16 mouse cellular contexts compared by ENCODE assay signal in genomic region chr1:34823353-34823752, GRCm38 (mm10). TPM values are rescaled to one million over a fixed set of nuclear protein-coding genes. Genes with fewer than 3 reads are reported as not detected.
A peak's percentile ranks its signal among the peaks of the same experiment; 100 is the strongest.
DNase-seq lines count a peak whose midpoint lies in the region; ATAC-seq and TF ChIP-seq lines count a peak whose summit lies in the region.
"Had no signal": no experiment of that assay in that cellular context is flagged by ENCODE, and none has a peak within 500 bp of the region (broad histone marks: within the 10 kb centered on the region; RNA-seq: fewer than 3 reads in every experiment).

No protein-coding gene starts in this region.

- H3K9me3 ChIP-seq in heart, embryonic 12.5 days (replicated peaks): no peaks in the 10 kb centered on the region
- H3K9me3 ChIP-seq in heart, embryonic 10.5 days: no peaks in the 10 kb centered on the region
- no peaks in the 10 kb centered on the region for H3K9me3 ChIP-seq in ES-E14 (ENCODE audit: control insufficient read depth, insufficient read depth, low read depth, low read length)
- no peaks in the 10 kb centered on the region for H3K9me3 ChIP-seq in hindbrain, embryonic 11.5 days (ENCODE audit: control insufficient read depth, low read length)
- H3K9me3 ChIP-seq: embryonic facial prominence, embryonic 15.5 days; megakaryocyte, embryonic 14.5 days; neural tube, embryonic 12.5 days had no signal

- no peaks in the 10 kb centered on the region for H3K27me3 ChIP-seq in heart, embryonic 12.5 days (replicated peaks)
- H3K27me3 ChIP-seq in heart, embryonic 10.5 days (ENCODE audit: insufficient read depth, poor library complexity, severe bottlenecking): no peaks in the 10 kb centered on the region
- H3K27me3 ChIP-seq in hindbrain, embryonic 11.5 days (ENCODE audit: control insufficient read depth, insufficient read depth, low read length): no peaks in the 10 kb centered on the region
- H3K27me3 ChIP-seq: embryonic facial prominence, embryonic 15.5 days; megakaryocyte, embryonic 14.5 days; neural tube, embryonic 12.5 days had no signal

- peaks cover 83% of the 10 kb centered on the region for H3K36me3 ChIP-seq in heart, embryonic 12.5 days
- H3K36me3 ChIP-seq in heart, embryonic 10.5 days: peaks cover 87% of the 10 kb centered on the region
- H3K36me3 ChIP-seq in ES-E14 (ENCODE audit: control insufficient read depth, insufficient read depth, low read length, poor library complexity, severe bottlenecking): peaks cover 22% of the 10 kb centered on the region
- peaks cover 2% of the 10 kb centered on the region; the same call in 1 of the 2 replicates for H3K36me3 ChIP-seq in hindbrain, embryonic 11.5 days (ENCODE audit: control insufficient read depth, insufficient read depth, low read length)

- in situ Hi-C loops in ES-E14 (cut with MboI; ENCODE audit: low sequenced_read_pairs in 2 of 2, unreplicated experiment in 2 of 2): no loop called here

- H3K9ac ChIP-seq in heart, embryonic 12.5 days: no peak overlapping the region
- H3K9ac ChIP-seq in ES-E14 (ENCODE audit: insufficient read depth, low read depth, low read length, poor library complexity, severe bottlenecking): no peak overlapping the region
- H3K9ac ChIP-seq in hindbrain, embryonic 11.5 days (ENCODE audit: low read depth, low read length): no peak overlapping the region
- H3K9ac ChIP-seq: embryonic facial prominence, embryonic 15.5 days; neural tube, embryonic 12.5 days had no signal

- no peak for ATAC-seq in heart, embryonic 12.5 days (ENCODE audit: insufficient number of reproducible peaks, low FRiP score)
- ATAC-seq in hindbrain, embryonic 11.5 days (ENCODE audit: low FRiP score): no peak

- DNase-seq in heart, embryonic 10.5 days (ENCODE audit: low spot score): no peak
- DNase-seq in 416B (ENCODE audit: low read depth) (peak; percentile 52), ES-E14 (ENCODE audit: low read depth, low spot score) (no peak)
- peak; percentile 60 for DNase-seq in lung, postnatal 25 days (ENCODE audit: low spot score)
- no peak for DNase-seq in hindbrain, embryonic 11.5 days (ENCODE audit: low spot score)
- no peak for DNase-seq in left cerebral cortex, postnatal 4 days
- DNase-seq: cerebellum, adult 8-10 months; layer of hippocampus, adult 9-11 months; right cerebral cortex, postnatal 25 days; thymus, postnatal 4 days had no signal

- H3K4me3 ChIP-seq in heart, embryonic 12.5 days: no peak overlapping the region
- no peak overlapping the region for H3K4me3 ChIP-seq in heart, embryonic 10.5 days
- H3K4me3 ChIP-seq in ES-E14 (ENCODE audit: insufficient read depth in 1 of 2, low read depth in 1 of 2, low read length in 2 of 2, poor library complexity in 1 of 2, severe bottlenecking in 1 of 2): no peak overlapping the region
- no peak overlapping the region for H3K4me3 ChIP-seq in hindbrain, embryonic 11.5 days (ENCODE audit: low read depth, low read length)
- H3K4me3 ChIP-seq: embryonic facial prominence, embryonic 15.5 days; neural tube, embryonic 12.5 days had no signal

- H3K4me1 ChIP-seq in heart, embryonic 12.5 days (replicated peaks): peaks cover 24% of the 10 kb centered on the region
- H3K4me1 ChIP-seq in heart, embryonic 10.5 days: peaks cover 3% of the 10 kb centered on the region; the same call in 1 of the 2 replicates
- H3K4me1 ChIP-seq in ES-E14 (ENCODE audit: control insufficient read depth in 2 of 2, insufficient read depth in 2 of 2, low read length in 2 of 2, poor library complexity in 1 of 2): peaks cover 0 to 1% of the 10 kb centered on the region in 2 experiments; a peak in 1 of 4 replicates
- H3K4me1 ChIP-seq in hindbrain, embryonic 11.5 days (replicated peaks; ENCODE audit: control insufficient read depth, insufficient read depth, low read length): no peaks in the 10 kb centered on the region
- H3K4me1 ChIP-seq: neural tube, embryonic 12.5 days had no signal

- intact Hi-C loops in left cerebral cortex, postnatal 4 days (cut with DNase I): no loop called here

- 0 out of 2 replicates have a peak overlapping the region, but pooled peaks have one; percentile 15 for H3K27ac ChIP-seq in heart, embryonic 12.5 days (ENCODE audit: poor library complexity, severe bottlenecking)
- no peak overlapping the region for H3K27ac ChIP-seq in heart, embryonic 10.5 days
- H3K27ac ChIP-seq in ES-E14 (ENCODE audit: insufficient read depth, low read depth, low read length, poor library complexity, severe bottlenecking): no peak overlapping the region
- no peak overlapping the region for H3K27ac ChIP-seq in hindbrain, embryonic 11.5 days (ENCODE audit: low read depth, low read length)
- H3K27ac ChIP-seq: embryonic facial prominence, embryonic 15.5 days; kidney, postnatal 0 days; neural tube, embryonic 12.5 days had no signal

- no peak overlapping the region for H3K4me2 ChIP-seq in heart, embryonic 12.5 days
- no peak overlapping the region for H3K4me2 ChIP-seq in hindbrain, embryonic 11.5 days (replicated peaks; ENCODE audit: low read depth, low read length)
- H3K4me2 ChIP-seq: embryonic facial prominence, embryonic 15.5 days; liver, embryonic 11.5 days; neural tube, embryonic 12.5 days had no signal

- WGBS in heart, embryonic 12.5 days: 90% methylated on average over 6 of the region's 6 CpGs
- WGBS in heart, embryonic 10.5 days: 88% methylated on average over 6 of the region's 6 CpGs
- WGBS in hindbrain, embryonic 11.5 days: 95% methylated on average over 6 of the region's 6 CpGs

TF ChIP-seq in ES-E14, 5 proteins besides CTCF, POLR2A, EP300 and RAD21:
- TF ChIP-seq ZNF384 (IDR thresholded peaks at IDR 0.05; ENCODE audit: low read depth, low read length): no peak
- TF ChIP-seq MAFK (IDR thresholded peaks at IDR 0.05; ENCODE audit: insufficient read depth, low read depth, low read length): peak; percentile 32; the same call in 1 of the 2 replicates
- TF ChIP-seq CHD2 (IDR thresholded peaks at IDR 0.05; ENCODE audit: low read depth, low read length): no peak
- TF ChIP-seq HCFC1 (IDR thresholded peaks at IDR 0.05; ENCODE audit: borderline replicate concordance, insufficient read depth, low read length): no peak
- TF ChIP-seq ZC3H11A (IDR thresholded peaks at IDR 0.05; ENCODE audit: borderline replicate concordance, low read depth, low read length): no peak

RNA-seq across cellular contexts. Expression of gene Fam168b, which starts 19.5 kb away (rescaled TPM):
- 65.7 and 69.2 TPM in 2 replicates for polyA plus RNA-seq in heart, embryonic 12.5 days (2016; fragmentation: Nextera tagmentation; extraction: Ambion mirVana)
- 66.7 and 73.6 TPM in 2 replicates for polyA plus RNA-seq in heart, embryonic 10.5 days (2016; fragmentation: Nextera tagmentation; extraction: Ambion mirVana)
- total RNA-seq in ES-E14 (2012; rRNA removed): 28.2 and 36.1 TPM in 2 replicates
- polyA plus RNA-seq in hindbrain, embryonic 11.5 days (2014; fragmentation: Nextera tagmentation; extraction: Ambion mirVana): 75.6 and 106 TPM in 2 replicates
- 100 to 1,000 TPM; 251 to 255 TPM for total RNA-seq in left cerebral cortex, postnatal 4 days (2021)

RNA-seq across cellular contexts. Expression of gene Plekhb2, which starts 26.4 kb away (rescaled TPM):
- polyA plus RNA-seq in heart, embryonic 12.5 days (2016; fragmentation: Nextera tagmentation; extraction: Ambion mirVana): 64.2 and 67.3 TPM in 2 replicates
- 37.8 and 65.1 TPM in 2 replicates for polyA plus RNA-seq in heart, embryonic 10.5 days (2016; fragmentation: Nextera tagmentation; extraction: Ambion mirVana)
- 10.3 and 13.0 TPM in 2 replicates for total RNA-seq in ES-E14 (2012; rRNA removed)
- 53.5 and 56.7 TPM in 2 replicates for polyA plus RNA-seq in hindbrain, embryonic 11.5 days (2014; fragmentation: Nextera tagmentation; extraction: Ambion mirVana)
- 100 to 1,000 TPM; 125 to 130 TPM for total RNA-seq in left cerebral cortex, postnatal 4 days (2021)

Comparison
In these comparisons a context has a peak if more than half of its experiments do, and no peak if none do; other contexts are left out.
1. DNase-seq: peak in 416B (single experiment) and lung, postnatal 25 days (single experiment); none in heart, embryonic 10.5 days (single experiment), ES-E14 (single experiment), hindbrain, embryonic 11.5 days (single experiment) and left cerebral cortex, postnatal 4 days (single experiment).